Mouse (Mus musculus) gastrocnemius, postnatal 14 days (tissue): Measurements from ENCODE around the gene Bex2. TPM values are rescaled to one million over a fixed set of nuclear protein-coding genes. Genes with fewer than 3 reads are reported as not detected.
A peak's percentile ranks its signal among the peaks of the same experiment; 100 is the strongest.
"Not testable (repeated sequence)": the region's sequence is repeated elsewhere in the genome, so short reads cannot be mapped to it uniquely, and the experiment has no call there.

ENCODE experiments used
- DNase-seq: peaks from one replicate; pipeline ENCODE4 v3.0.0; 2021; ENCODE audit warnings: mixed read lengths
- intact Hi-C: fragments of 180-260 bp; cut with DNase I; formaldehyde crosslinking; loops from one replicate; pipeline ENCODE4 v1.15.1; 2025; ENCODE audit warnings: low total_unique reads
- long read RNA-seq, 2 experiments: library from polyadenylated mRNA; stranded (forward); transcript quantifications; one replicate each; pipeline ENCODE4 v2.0.0; 2021
- total RNA-seq, 2 experiments: library from RNA; stranded (reverse); gene quantifications; 2 replicates each; pipeline ENCODE4 v1.2.3; 2021

The Bex2 gene
- under 1 TPM; 0.27 to 0.43 TPM for total RNA-seq
- long read RNA-seq, experiment 1 = 0 reads
- long read RNA-seq, experiment 2 = 0 reads

DNA sequence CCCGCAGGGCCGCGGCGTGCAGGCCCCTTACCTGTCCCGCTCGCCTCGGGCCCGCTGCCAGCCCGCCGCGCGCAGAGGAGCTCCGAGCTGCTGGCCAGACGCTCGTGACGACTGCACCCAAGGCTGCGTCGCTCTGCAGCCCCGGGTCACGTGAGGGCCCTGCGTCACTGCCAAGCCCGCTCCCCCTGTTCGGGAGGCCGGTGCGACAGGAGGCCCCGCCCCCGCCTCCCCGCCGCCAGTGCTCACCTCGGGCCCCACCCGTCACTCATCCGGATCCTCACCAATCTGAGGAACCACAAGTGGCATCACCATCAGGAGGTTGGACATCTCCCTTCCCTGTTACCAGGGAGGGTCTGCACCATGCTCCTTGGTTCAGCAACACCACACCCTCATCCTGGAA, at the start of gene Bex2:
Gene Bex2 (minus strand): TSS at position 217 of the 400 bp plus-strand sequence.
- intact Hi-C loops, DNase-seq: not testable (repeated sequence)

DNA sequence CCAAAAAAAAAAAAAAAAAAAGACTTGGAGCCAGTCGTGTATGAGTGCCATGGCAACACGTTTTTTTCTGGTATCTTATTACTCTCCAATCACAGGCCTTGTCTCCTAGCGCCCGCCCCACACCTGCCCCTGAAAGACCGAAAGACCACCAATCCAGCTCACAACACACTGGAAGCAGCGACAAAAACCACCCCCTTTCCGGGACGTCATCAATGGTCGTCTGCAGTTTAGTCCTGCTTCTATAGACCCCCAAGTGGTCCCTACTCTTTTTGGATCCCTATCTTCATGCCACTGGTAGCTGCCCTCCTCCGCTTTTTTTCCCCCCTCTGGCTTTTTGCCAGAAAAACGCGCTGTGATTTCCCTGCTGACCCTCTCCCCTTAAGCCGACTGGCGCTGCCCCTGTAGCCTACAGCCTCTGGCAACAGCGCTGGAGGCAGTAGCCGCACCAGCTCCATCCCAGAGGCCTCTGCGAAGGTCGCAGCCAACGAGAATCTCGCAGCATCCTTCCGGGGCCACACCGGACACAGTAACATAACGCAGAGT, 47.5 kb upstream of the Bex2 start:
- intact Hi-C loops = no loop called here
- peak; percentile 4 for DNase-seq

DNA sequence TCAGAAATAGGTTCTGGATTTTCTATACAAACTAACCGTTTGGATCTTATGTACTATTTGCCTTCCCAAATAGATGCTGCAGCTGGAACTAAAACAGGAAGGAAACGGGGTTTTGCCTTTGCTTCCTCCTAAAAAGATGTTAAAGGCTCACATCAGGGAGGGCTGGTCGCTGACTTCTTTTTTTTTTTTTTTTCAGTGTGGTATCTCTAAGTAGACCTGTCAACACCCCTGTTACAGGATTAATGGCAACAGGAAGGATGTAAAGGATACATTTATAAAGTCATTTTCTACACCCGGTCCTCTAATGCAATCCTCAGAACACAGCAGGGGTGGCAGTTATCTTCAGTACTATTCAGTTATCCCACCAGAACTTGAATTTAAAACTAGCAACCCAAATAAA, 47.0 kb upstream of the Bex2 start:
- DNase-seq = no peak
- intact Hi-C loops = no loop called here

DNA sequence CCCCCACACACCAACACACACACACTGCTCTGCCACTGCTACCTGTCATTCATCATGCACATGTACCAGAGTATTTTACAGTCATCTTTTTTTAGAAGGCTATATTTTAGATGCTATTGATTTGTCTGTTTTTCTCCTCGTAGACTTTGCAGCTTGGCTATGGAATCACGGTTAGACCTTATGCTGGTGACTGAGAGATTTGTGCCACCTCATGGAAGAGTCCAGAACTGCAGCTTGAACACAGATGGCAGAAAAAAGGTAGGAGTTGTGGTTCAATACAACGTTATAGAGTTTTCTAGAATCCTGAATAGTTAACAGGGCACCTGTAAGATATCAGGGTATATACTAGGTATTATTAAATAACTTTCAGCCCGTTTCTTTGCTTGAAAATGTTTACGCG, 39.9 kb upstream of the Bex2 start:
- DNase-seq = no peak
- intact Hi-C loops = no loop called here

DNA sequence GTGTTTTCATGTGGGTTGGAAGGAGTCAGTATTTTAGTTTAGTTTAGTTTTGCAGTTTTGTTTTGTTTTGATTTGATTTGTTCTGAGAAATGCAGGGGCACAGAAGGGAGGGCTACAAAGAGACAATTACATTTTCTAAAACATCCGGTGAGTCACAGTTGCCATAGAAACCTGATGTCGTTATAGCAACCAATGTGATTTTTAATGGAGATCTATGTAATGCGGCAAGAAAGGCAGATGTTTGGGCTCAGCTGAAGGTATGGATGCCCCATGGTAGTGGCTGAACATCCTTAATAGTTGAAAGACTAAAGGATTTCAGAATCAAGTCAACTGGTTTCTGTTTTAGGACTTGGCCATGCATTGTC, 36.7 kb upstream of the Bex2 start:
- intact Hi-C loops = no loop called here
- DNase-seq = no peak

DNA sequence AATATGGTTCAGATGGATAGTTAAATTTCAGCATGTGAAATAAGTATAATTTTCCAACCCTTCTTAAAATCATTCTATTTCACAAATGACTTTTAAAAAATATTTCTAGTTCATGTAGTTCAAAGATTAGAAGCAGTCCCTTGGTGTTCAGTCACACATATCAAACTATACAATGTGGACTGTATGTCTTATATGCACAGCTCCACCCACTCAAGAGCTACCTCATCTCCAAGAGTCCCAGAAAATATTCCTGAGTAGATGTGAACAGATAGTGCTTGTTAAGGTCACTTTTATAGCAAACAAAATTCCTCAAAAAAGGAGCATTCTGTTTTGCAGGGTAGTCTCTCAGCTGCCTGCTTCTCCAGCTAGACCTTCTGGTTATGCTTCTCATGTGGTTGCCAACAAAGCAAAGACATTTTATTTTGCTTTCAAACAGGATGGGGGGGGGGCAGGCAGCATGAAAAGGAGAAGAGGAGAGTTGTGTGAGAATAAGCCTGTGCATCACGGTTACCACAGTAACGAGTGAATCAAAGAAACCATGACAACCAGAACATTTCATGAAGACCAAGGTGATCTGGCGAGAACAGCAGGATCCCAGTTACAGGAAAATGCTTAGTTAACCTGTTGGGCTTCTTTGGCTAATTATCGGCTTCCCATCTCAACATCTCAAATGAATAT, 36.1 kb upstream of the Bex2 start:
- intact Hi-C loops = no loop called here

DNA sequence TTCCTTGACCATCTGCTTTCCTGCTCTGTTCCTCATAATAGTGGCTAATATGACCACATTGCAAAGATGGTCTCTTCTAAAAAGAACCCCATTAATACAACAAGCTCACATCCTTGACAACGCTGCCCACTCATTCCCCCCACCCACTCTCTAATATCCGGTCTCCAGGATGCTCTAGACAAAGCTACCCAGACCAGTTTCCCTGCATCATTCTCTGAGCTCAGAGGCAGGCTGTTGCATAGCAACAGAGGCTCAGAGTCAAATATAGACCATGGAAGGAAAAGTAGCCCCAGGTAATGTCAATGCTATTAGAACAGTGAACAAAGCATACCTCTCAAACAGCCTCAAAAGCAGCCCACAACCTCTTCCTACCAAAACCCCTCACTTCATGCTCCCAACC, 26.4 kb upstream of the Bex2 start:
- no peak for DNase-seq
- intact Hi-C loops = no loop called here

More for the DNA sequence above, 36.1 kb upstream of the Bex2 start:
- no peak for DNase-seq

DNA sequence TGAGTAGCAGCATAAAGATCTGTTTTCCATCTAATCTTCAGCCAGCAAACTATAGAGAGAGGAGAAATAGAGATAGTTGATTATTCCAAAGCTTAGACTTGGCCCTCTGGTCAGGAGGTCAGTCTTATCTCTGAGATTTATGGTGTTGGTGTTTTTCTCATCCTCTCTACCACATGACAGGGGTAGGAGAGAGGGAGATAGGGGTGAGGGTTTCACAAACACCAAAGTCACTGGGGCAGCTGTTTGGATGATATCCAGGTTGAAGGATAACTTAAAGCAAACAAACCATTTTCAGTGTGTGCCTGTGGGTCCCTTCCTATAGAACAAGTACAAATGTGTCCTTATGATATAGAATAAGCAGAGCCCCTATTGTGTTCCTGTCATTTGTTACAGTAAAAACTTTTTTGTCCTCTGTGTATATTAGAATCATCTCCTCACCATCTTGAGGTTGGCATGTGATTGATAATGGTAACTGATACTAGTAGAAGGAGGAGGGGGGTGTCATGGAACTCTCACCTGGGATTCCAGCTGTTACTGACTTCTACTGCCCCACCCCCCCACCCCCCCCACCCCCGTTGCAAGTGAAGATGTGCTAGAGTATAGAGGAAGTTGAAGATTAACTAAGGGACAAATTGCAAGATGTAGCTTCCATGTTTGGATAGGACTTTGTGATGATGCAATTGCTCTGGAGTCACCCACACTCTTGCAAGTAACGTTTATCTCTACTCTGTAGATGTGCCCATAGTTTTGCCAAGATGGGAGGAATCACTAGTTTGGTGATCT, 24.7 kb upstream of the Bex2 start:
- intact Hi-C loops = no loop called here
- no peak for DNase-seq

DNA sequence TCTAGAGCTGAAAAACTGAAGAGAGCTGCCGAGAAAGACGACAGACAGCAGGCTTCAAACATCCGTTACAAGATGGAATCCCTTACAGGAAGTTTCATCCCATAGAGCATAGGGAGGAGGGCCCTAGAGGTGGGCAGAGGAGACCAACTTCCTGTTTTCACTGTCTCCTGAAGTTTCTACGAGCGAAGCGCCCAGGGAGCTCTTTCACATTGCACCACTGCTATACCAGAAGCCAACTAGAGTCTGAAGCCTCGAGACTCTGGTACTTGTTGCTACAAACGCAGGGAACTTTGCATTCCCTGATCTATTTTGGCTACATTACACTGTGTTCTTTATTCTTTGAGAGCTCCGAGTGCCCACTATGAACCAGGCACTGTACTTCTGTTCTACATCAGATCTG, 17.1 kb upstream of the Bex2 start, which contains the start of gene Nxf3:
Gene Nxf3 (minus strand): TSS at position 101 of the 400 bp plus-strand sequence.
- intact Hi-C loops = no loop called here
- DNase-seq = no peak

DNA sequence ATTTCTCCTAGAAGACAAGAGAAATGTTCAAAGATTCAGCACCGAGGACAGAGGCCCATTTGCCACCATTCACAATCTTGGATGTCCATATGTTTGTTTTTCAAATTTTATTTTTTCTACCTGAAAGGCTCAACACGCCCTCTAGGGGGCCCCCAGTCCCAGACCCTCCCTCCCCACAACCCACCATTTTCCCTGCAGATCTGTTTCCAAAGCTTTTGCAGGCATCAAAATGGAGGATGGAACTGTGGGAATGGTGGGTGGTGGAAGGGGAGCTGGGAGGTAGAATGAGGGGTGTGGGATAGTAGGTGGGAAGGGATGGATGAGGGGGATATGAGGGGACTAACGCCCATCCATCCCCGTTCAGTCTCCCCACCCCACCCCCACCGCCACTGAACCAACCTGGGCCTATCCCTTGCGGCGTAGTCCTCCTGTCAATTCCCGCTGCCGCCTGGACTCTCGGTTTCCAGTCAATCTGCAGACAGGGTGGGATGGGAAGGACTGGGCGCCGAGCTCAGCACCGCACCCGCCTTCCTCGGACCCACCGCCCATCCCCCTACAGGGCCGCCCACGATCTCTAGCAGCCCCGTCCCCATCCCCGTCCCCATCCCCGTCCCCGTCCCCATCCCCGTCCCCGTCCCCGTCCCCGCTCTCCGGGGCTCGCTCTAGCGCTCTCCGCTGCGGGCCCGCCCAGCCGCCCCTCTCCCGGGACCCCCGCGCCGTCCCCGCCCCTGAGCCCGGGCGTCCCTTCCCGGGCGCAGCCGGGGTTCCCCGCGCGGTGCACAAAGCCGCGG, 640 bp downstream of the Bex2 start:
- intact Hi-C loops = not testable (repeated sequence)

DNA sequence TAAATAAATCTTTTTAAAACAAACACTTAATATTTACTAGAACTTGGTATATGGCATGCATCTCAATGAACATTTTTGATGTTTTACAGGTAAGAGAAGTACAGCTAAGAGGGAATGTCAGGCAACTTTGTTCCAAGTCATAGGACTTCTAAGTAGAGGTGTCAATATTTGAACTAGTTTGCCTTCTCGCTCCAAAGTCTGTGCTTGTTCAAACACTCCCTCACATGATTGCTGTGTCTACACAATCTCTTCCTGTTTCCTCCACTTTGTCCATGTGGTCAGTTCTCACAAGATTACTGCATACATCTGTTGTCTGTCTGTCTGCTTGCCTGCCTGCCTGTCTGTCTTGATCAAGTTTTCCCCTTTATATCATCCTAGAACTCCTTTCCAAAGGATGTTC, 7.3 kb downstream of the Bex2 start:
- intact Hi-C loops = no loop called here
- DNase-seq = no peak

More for the DNA sequence above, 640 bp downstream of the Bex2 start:
- not testable (repeated sequence) for DNase-seq

DNA sequence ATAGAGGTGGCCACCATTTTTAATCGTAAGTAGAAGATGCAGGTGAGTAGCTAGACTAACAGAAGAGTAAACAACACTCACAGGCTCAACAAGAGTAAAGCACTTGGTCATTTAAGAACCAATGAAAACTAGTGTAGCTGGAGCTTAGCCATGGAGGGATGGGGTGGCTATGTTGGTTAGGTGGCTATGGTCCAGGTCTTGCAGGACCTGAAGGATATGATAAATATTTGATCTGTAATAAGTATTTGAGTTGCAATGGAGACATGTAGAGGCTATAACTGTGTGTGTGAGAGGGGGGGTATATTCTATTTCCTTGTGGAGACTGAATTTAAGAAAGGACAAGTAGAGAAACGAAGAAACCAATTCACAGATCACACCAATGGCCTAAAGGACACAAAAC, 16.8 kb downstream of the Bex2 start:
- intact Hi-C loops = no loop called here
- no peak for DNase-seq

DNA sequence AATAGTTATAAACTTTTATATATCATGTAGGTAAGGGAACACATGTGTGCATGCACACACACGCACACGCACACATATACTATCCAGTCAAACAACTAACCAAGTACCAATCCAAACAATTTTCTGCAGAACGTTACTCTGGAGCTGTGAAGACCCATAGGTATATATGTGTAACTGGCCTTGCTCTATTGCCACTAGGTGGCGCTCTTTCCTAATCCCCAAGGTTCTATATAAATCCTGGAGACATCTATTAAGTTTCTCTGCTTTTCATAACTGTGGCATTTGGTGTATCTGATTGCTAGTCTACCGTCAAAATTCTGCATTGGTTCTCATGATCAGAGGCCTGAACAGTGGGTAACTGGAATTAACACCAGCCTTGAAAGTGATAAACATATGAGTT, 20.5 kb downstream of the Bex2 start:
- DNase-seq = peak; percentile 19
- intact Hi-C loops = loop anchor here (5.0 to 10.0 kb wide), 2 partner anchors 257 to 275 kb away; no protein-coding TSS in a partner anchor

DNA sequence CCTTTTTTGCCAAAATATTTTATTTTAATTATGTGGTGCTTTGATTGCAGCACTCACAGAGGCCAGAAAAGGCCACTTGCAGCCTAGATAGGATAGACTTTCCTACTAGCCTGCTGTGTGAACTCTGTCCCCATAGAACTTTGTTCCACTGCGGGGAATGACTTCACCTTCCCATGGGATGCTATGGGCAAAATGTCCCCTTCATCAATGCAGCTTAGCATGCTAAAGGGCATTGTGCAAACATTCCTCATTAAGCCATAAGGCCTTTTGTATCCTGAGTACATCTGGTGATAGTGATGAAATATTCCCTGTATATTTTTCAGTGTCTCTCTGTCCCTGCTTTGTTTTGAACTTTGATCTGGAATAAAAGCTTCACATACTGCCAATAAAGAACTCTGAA, 24.3 kb downstream of the Bex2 start:
- intact Hi-C loops = loop anchor here (10.0 kb wide), 1 partner anchor 261 kb away; no protein-coding TSS in a partner anchor
- no peak for DNase-seq

DNA sequence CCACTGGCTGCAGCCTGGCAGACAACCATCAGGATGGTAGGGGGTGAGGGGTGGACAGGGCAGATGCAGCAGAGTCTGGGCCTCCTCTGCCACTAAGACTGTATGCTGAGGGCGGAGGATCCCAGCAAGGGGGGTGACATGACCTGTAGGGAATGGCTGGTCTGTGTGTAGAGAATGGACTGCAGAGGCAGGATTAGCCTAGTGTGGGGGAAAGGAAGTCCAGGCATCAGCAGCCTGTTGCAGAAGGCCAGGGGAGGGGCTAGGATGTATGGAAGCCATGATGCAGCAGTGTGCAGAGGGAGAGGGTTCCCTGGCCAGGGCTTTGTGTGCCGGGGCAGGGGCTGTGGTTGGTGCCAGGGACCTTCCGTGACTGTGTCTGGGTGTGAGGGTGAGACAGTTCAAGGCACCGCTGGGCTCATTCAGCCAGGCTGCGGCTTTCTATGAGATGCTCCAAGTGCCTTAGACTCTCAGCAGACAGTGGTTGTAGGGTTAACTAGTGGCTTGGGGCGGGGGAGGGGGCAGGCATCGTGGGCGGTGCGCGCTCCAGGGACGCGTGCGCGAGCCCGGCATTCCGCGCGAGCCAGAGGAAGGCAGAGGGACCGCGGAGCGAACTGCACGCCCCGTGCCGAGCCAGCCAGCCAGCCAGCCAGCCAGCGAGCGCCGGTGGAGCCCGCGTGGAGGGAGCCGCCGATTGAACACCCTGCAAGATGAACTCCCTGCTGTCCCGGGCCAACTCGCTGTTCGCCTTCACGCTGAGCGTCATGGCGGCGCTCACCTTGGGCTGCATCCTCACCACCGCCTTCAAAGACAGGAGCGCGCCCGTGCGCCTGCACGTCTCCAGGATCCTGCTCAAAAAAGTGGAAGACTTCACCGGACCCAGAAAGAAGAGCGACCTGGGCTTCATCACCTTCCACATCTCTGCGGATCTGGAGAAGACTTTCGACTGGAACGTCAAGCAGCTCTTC, 35.0 kb downstream of the Bex2 start, which contains the start of gene Arxes1:
Gene Arxes1 (plus strand): TSS at position 569 of the 965 bp plus-strand sequence.
- intact Hi-C loops = not testable (repeated sequence)
- peak; percentile 15 for DNase-seq

DNA sequence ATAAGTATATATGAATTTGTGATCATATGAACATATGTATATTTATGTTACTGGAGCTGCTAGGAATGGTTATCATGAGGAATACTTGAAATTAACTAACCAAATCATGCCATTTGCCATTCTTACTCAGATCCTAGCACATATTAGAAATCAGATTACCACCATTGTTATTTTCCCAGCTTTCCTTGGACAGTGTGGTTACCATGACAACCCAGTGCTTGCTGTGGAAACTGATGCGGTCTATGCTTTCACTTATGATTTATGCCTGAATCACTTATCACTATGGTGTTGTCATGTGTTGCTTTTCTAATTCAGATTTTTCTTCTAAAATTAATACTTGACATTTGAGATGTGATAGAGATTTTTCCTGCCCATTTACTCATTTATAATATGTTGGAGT, 37.7 kb downstream of the Bex2 start:
- intact Hi-C loops = no loop called here

More for the DNA sequence above, 37.7 kb downstream of the Bex2 start:
- no peak for DNase-seq
